Mouse (Mus musculus): Measurements from ENCODE around the gene Dnlz. TPM values are rescaled to one million over a fixed set of nuclear protein-coding genes. Genes with fewer than 3 reads are reported as not detected.
A peak's percentile ranks its signal among the peaks of the same experiment; 100 is the strongest.

Dnlz gene
- polyA plus RNA-seq, 1 experiment from 2014 or later, result 19.3 TPM

DNA sequence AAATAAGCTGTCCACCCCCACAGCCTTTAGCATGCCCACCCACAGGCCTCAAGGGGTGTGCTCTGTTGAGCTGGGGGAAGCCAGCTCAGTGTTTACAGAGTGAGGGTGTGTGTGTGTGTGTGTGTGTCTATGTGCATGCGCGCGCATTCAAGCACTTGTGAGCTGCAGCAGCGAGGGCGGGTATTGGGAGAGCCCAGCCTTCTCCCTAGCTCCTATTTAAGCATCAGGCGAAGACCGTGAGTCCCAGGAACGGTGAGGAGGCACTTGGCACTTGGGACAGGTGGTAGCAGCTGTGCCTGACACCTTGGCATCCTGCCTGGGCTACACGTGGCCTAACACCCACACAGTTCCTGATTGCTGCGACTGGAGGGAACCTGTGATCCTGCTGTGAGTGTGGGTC, 9.9 kb downstream of the Dnlz start:
- ChIA-PET POLR2A (no interaction called here), CTCF (interaction anchor here (0.9 to 4.1 kb wide), 3 partner anchors 11 to 220 kb away, joined by 3 to 22 read pairs (median 14); no protein-coding TSS in a partner anchor)
- no peak for ATAC-seq
- DNase-seq (ENCODE audit: low read depth, low spot score), result no peak
- TF ChIP-seq CTCF (IDR thresholded peaks at IDR 0.05), result no peak
- H3K27me3 ChIP-seq, result no peaks in the 10 kb centered on the region
- in situ Hi-C loops (cut with MboI; ENCODE audit: low pct_unique_long_range_greater_than_20kb), result no loop called here

DNA sequence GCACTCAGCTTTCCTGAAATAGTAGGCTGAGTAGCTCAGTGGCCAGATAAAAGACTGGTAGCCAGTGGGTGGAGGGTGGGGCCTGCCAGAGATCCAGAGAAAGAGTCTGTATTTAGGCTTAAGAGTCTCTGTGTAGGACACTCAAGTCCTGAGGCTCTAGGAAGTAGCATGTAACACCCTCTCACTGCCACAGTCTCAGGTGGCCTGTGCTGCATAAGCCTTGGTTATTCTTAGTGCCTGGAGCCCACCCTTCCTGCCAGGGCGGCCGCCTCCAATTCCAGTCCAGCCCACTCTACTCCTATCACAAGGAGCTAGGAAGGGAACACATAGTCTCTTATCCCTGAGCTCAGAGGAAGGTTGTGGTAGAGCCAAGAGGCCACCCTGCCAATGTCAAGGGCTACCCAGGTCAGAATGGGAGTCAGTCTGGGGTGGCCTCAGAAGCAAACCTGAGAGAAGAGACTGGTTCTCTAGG, 10.4 kb downstream of the Dnlz start:
- in situ Hi-C loops (cut with MboI; ENCODE audit: low pct_unique_long_range_greater_than_20kb), result no loop called here
- DNase-seq (ENCODE audit: low read depth, low spot score) (no peak), ATAC-seq (no peak)
- TF ChIP-seq CTCF (IDR thresholded peaks at IDR 0.05), result no peak
- ChIA-PET POLR2A (interaction anchor here (1.0 kb wide), 1 partner anchor 45 kb away, joined by 3 read pairs; no protein-coding TSS in a partner anchor), CTCF (interaction anchor here (0.9 to 4.1 kb wide), 3 partner anchors 11 to 220 kb away, joined by 3 to 22 read pairs (median 14); no protein-coding TSS in a partner anchor)
- no peaks in the 10 kb centered on the region for H3K27me3 ChIP-seq

DNA sequence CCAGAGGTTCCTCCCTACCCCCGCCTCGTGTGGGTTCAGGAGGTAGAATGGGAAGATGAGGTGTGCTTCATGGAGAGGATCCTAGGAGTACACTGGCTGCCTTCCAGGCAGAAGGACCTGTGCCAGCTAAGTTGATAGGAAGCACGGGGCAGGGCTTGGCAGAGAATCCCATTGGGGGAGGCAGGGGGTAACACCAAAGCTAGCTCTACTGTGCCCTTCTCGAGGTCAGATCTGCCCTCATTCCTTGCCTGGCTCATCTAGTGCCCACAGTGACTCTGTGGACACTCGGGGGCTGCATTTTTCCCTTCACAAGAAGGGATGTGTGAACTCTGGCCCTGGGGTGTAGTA, 12.7 kb downstream of the Dnlz start:
- POLR2A ChIA-PET, result no interaction called here

DNA sequence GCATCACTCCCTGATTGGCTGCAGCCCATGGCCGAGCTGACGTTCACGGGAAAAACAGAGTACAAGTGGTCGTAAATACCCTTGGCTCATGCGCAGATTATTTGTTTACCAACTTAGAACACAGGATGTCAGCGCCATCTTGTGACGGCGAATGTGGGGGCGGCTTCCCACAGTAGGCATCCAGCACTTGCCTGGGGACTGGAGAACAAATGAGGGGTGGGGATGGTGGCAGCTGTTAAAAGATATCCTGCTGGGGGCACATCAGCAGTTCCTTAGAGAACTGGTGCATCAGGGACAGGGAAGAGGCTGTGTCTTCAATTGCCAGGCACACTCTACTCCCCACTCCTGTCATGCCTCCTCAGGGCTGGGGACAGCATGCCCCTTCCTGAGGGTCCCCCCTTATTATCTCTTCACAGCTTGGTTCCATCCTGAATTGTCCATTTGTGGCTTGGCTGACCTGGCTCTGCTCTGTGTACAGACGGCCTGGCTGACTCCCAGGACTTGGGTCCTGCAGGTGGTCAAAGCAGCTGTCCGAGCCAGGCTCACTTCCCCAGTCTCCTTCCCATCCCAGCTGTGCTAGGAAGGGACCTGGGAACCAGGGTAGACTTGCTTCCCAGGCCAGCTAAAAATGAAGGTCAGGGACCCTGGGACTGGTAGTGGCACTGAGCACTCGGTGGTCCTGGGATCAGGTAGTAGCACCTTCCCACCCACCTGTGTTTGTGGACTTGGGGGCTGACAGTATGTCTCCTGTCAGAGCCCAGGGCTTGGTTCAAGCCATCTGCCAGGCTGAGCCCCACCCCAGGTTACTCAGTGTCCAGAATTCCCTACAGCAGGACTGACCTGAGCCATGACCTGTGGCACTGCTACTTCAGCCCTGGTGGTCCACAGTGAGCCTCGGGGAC, 13.4 kb downstream of the Dnlz start:
- no peak for ATAC-seq
- in situ Hi-C loops (cut with MboI; ENCODE audit: low pct_unique_long_range_greater_than_20kb), result no loop called here

More for the DNA sequence above, 12.7 kb downstream of the Dnlz start:
- no peaks in the 10 kb centered on the region for H3K27me3 ChIP-seq
- in situ Hi-C loops (cut with MboI; ENCODE audit: low pct_unique_long_range_greater_than_20kb), result no loop called here
- DNase-seq (ENCODE audit: low read depth, low spot score), result no peak
- no peak for TF ChIP-seq CTCF (IDR thresholded peaks at IDR 0.05)
- CTCF ChIA-PET, result interaction anchor here (3.7 to 4.1 kb wide), 2 partner anchors 8 to 14 kb away, joined by 14 to 22 read pairs; no protein-coding TSS in a partner anchor
- ATAC-seq, result no peak

GRCm38 (mm10) chr2:26330702-26331101, 21.2 kb downstream of the Dnlz start:
- ATAC-seq (no peak), DNase-seq (ENCODE audit: low read depth, low spot score) (no peak)
- CTCF ChIA-PET, result interaction anchor here (3.4 kb wide), 1 partner anchor 10 kb away, joined by 14 read pairs; no protein-coding TSS in a partner anchor
- POLR2A ChIA-PET, result interaction anchor here (0.6 kb wide), 1 partner anchor 20 kb away, joined by 3 read pairs; no protein-coding TSS in a partner anchor
- in situ Hi-C loops (cut with MboI; ENCODE audit: low pct_unique_long_range_greater_than_20kb), result no loop called here
- H3K27me3 ChIP-seq, result no peaks in the 10 kb centered on the region
- no peak for TF ChIP-seq CTCF (IDR thresholded peaks at IDR 0.05)

More for the DNA sequence above, 13.4 kb downstream of the Dnlz start:
- DNase-seq (ENCODE audit: low read depth, low spot score), result no peak
- POLR2A ChIA-PET, result no interaction called here
- no peaks in the 10 kb centered on the region for H3K27me3 ChIP-seq
- CTCF ChIA-PET, result no interaction called here
- TF ChIP-seq CTCF (IDR thresholded peaks at IDR 0.05), result no peak

- CTCF ChIA-PET, result interaction anchor here (3.4 kb wide), 1 partner anchor 11 kb away, joined by 14 read pairs; no protein-coding TSS in a partner anchor
- DNase-seq (ENCODE audit: low read depth, low spot score), result no peak
- no peaks in the 10 kb centered on the region for H3K27me3 ChIP-seq
- no peak for ATAC-seq
- TF ChIP-seq CTCF (IDR thresholded peaks at IDR 0.05), result no peak
- POLR2A ChIA-PET, result no interaction called here
- in situ Hi-C loops (cut with MboI; ENCODE audit: low pct_unique_long_range_greater_than_20kb), result no loop called here
Measured at GRCm38 (mm10) chr2:26330056-26330468, 21.8 kb downstream of the Dnlz start.

DNA sequence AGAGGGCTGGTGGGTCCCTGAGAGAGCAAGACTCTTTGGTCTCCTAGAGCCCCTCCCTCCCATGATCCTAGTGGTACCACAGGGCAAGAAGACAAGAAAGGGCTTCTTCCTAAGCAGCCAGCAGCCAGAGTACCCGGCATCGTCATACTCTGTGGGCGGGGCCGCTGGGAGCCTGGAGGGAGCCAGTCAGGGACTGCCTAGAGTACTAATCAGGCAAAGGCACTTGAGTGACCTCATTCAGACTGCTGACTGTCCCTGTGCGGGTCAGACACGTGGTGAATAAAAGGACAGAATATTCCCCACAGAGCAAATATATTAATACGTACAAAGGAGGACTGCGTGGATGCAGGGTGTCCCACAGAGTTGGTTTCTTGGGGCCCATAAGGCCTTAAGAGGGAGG, 22.5 kb downstream of the Dnlz start:
- DNase-seq (ENCODE audit: low read depth, low spot score) (no peak), ATAC-seq (no peak)
- no peaks in the 10 kb centered on the region for H3K27me3 ChIP-seq
- CTCF ChIA-PET, result interaction anchor here (3.4 kb wide), 1 partner anchor 11 kb away, joined by 14 read pairs; no protein-coding TSS in a partner anchor
- POLR2A ChIA-PET, result no interaction called here
- in situ Hi-C loops (cut with MboI; ENCODE audit: low pct_unique_long_range_greater_than_20kb), result no loop called here
- TF ChIP-seq CTCF (IDR thresholded peaks at IDR 0.05), result no peak

GRCm38 (mm10) chr2:26327852-26328251, 24.1 kb downstream of the Dnlz start:
- no peak for ATAC-seq
- in situ Hi-C loops (cut with MboI; ENCODE audit: low pct_unique_long_range_greater_than_20kb), result no loop called here
- TF ChIP-seq CTCF (IDR thresholded peaks at IDR 0.05), result no peak
- DNase-seq (ENCODE audit: low read depth, low spot score), result no peak
- H3K27me3 ChIP-seq, result no peaks in the 10 kb centered on the region
- ChIA-PET POLR2A (no interaction called here), CTCF (no interaction called here)

DNA sequence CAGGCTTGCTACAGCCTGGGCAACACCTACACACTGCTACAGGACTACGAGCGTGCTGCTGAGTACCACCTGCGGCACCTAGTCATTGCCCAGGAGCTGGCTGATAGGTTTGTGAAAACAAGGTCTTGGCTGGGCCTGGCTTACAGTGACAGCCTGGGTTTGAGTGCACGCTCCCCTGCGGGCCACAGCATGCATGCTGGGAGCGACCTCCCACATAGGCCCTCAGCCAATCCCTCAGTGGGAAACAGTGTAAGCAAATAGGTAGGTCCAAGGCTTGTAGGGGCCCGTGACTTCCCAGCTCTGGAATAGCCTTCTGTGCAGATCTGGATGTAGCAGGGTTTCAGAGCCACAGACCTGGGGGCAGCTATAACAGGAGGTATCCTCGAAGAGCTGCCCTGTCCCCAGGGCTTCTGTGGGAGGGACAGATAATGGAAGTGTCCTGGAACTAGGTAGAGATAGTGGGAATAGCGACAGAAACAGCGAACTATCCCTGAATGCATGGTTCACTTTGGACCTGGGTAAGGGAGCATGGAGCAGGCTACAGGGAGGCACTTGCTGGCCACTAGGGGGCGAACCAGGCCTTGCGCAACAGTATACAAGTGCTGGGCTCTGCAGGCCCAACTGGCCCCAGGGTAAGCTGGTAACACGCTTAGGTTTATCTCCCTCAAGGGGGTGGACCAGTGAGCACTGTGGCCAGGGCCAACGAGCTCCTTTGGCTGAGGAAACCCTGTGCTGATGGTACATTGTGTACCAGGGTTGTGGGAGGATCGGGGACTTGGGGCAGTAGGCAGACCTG, 26.3 kb downstream of the Dnlz start:
- TF ChIP-seq CTCF (IDR thresholded peaks at IDR 0.05), result no peak
- H3K27me3 ChIP-seq, result no peaks in the 10 kb centered on the region
- in situ Hi-C loops (cut with MboI; ENCODE audit: low pct_unique_long_range_greater_than_20kb), result no loop called here
- DNase-seq (ENCODE audit: low read depth, low spot score) (no peak), ATAC-seq (peak; percentile 61)
- POLR2A ChIA-PET, result no interaction called here
- CTCF ChIA-PET, result interaction anchor here (0.7 to 2.4 kb wide), 9 partner anchors 9 to 230 kb away, joined by 3 to 22 read pairs (median 4); partner anchors contain the start of genes Dnlz and Inpp5e

DNA sequence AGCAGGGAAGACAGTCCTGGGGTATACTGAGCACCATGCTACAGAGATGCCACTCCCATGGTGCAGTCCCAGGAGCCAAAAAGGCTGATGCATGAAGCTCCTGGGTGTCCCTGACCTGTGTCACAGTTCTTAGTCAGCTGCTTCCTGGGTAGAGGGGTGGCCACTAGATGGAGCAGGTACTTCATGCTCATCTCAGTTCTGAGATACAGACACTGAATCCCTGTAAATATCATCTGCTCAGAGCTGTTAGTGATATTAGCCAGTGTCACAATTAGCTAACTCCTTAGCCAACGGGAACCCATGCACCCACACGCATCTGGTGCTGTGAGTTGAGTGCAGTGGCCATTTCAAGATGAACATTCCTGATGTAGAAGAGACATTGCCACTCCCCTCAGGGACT, 27.0 kb downstream of the Dnlz start:
- ChIA-PET POLR2A (no interaction called here), CTCF (interaction anchor here (1.3 to 2.4 kb wide), 6 partner anchors 8 to 84 kb away, joined by 3 to 22 read pairs (median 6); partner anchors contain the start of genes Dnlz and Inpp5e)
- no peak for TF ChIP-seq CTCF (IDR thresholded peaks at IDR 0.05)
- H3K27me3 ChIP-seq, result no peaks in the 10 kb centered on the region
- DNase-seq (ENCODE audit: low read depth, low spot score) (no peak), ATAC-seq (no peak)
- in situ Hi-C loops (cut with MboI; ENCODE audit: low pct_unique_long_range_greater_than_20kb), result no loop called here
